Mouse (Mus musculus): ENCODE measurements around the gene Farp2. TPM values are rescaled to one million over a fixed set of nuclear protein-coding genes. Genes with fewer than 3 reads are reported as not detected.

Farp2 gene
- total RNA-seq, 2 experiments from 2014 or later: 16.0 to 19.2 TPM

Other genes with a start within 250 kb of the Farp2 start
- gene Mterf4, start 206.2 kb upstream of the Farp2 start, total RNA-seq (2021): 10 to 100 TPM; 16.8 to 17.4 TPM
- 10 to 100 TPM; 27.2 to 27.3 TPM for gene Ppp1r7, start 169.2 kb upstream of the Farp2 start, total RNA-seq (2021)
- 1 to 10 TPM; 6.0 to 6.4 TPM for gene Pask, start 168.6 kb upstream of the Farp2 start, total RNA-seq (2021)
- not detected for gene Ano7, start 138.1 kb upstream of the Farp2 start, total RNA-seq (2021)
- 100 to 1,000 TPM; 255 to 263 TPM for gene Hdlbp, start 33.3 kb upstream of the Farp2 start, total RNA-seq (2021)
- gene Stk25, start 146.6 kb downstream of the Farp2 start, total RNA-seq (2021): 100 to 1,000 TPM; 128 to 141 TPM
- 10 to 100 TPM in 1 of 2 experiments, 1 to 10 TPM in 1; 9.4 to 11.4 TPM for gene Bok, start 173.6 kb downstream of the Farp2 start, total RNA-seq (2021)
- 10 to 100 TPM; 41.7 to 46.7 TPM for gene Atg4b, start 239.4 kb downstream of the Farp2 start, total RNA-seq (2021)
- gene Thap4, start 242.8 kb downstream of the Farp2 start, total RNA-seq (2021): 10 to 100 TPM; 44.2 to 45.4 TPM

All from gastrocnemius, postnatal 4 days (tissue).